Mouse (Mus musculus): Measurements from ENCODE around the gene Prss41.

Gene Prss41

DNA sequence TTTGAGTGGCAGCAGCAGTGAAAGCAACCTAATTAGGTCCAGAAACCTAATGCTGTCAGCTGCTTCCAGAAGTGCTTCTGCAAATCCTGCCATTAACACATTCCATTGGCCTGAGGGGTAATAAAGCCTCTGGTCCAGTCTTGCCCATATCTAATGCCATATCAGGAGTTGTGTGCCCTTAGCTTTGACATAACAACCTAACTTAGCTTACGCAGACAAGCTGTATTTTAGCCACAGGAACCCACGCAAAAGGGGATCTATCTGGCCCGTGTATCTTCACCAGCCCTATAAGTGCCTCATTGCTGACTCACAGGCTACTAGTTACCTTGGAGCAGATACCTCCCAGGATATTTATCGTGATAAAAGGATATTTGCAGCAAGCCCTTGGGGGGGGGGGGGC, 18.4 kb downstream of the Prss41 start:
- no peak for DNase-seq (ENCODE audit: low spot score)

DNA sequence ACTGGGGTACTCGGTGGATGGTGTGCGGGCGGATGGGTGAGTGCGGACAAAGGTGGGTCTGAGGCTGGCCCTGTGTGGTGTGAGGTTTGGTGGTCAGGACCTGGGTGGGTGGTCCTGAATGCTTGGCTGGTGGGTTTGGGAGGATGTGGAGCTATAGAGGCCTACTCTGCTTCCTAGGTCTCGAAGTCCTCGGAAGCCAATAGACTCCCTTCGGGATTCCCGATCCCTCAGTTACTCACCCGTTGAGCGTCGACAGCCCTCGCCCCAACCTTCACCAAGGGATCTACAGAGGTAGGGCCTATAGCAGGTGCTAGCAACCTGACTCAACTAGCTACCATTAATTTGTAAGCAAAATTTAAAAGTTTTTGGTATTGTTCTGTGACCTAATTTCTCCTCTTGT, 20.4 kb downstream of the Prss41 start:
- DNase-seq (ENCODE audit: low spot score), result no peak

DNA sequence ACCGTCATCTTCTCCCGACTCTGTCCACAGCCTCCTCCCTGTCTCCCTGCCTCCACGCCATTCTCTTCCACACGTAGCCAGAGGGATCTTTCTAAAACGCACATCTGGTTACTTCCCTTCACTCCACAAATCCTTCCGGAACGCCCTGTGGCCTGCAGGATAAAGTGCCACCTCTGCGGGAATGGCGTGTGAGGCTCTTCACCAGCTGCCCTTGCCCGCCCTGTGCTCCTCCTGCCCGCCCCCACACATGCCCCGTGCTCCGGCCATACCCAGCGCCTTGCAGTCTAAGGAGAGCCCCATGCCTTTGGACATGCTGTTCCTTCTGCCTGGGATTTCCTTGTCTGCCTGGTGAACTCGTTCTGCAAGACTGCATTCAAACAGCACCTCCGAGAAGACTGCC, 21.0 kb downstream of the Prss41 start:
- no peak for DNase-seq (ENCODE audit: low spot score)

DNA sequence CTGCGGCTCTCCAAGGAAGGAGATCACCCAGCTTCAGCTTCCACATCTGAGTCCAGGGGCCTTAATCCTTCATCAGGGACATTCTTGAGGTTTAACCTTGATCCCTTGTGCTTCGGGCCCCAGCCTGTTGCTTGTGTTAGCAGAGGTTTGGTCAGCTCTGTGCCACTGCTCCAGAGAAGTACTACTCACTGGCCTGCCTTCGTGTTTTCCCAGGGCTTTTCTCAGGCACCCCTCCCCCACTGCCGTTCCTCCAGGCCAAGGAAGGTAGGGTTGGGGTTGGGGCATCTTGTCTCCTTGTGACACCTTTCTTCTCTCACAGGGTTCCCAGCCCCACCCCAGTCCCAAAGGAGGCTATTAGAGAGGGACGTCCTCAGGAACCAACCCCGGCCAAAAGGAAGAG, 21.9 kb downstream of the Prss41 start:
- DNase-seq (ENCODE audit: low spot score), result no peak

DNA sequence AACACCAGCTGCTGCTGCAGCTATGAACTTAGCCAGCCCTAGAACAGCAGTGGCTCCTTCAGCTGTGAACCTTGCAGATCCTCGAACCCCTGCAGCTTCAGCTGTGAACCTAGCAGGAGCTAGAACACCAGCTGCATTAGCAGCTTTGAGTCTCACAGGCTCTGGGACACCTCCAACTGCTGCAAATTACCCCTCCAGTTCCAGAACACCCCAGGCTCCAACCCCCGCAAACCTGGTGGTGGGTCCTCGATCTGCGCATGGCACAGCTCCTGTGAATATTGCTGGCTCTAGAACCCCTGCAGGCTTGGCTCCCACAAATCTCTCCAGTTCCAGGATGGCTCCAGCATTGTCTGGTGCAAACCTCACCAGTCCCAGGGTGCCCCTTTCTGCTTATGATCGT, 23.2 kb downstream of the Prss41 start:
- DNase-seq (ENCODE audit: low spot score), result no peak

DNA sequence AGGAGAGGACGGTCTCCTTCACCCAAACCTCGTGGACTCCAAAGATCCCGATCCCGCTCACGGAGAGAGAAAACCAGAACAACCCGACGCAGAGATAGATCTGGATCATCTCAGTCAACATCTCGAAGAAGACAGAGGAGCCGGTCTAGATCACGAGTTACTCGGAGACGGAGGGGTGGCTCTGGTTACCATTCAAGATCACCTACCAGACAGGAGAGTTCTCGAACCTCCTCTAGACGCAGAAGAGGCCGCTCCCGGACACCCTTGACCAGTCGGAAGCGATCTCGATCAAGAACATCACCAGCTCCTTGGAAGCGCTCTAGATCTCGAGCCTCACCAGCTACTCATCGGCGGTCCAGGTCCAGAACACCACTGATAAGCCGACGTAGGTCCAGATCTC, 24.7 kb downstream of the Prss41 start:
- DNase-seq (ENCODE audit: low spot score), result no peak

DNA sequence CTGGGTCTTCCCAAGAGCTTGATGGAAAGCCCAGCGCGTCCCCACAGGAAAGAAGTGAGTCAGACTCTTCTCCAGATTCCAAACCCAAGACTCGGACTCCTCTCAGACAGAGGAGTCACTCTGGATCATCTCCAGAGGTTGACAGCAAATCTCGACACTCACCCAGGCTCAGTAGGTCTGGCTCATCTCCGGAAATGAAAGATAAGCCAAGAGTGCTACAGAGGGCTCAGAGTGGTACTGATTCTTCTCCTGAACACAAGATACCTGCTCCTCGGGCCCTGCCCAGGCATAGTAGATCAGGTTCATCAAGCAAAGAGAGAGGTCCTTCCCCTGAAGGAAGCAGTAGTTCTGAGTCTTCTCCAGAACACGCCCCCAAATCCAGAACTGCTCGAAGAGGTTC, 25.4 kb downstream of the Prss41 start:
- DNase-seq (ENCODE audit: low spot score), result no peak

DNA sequence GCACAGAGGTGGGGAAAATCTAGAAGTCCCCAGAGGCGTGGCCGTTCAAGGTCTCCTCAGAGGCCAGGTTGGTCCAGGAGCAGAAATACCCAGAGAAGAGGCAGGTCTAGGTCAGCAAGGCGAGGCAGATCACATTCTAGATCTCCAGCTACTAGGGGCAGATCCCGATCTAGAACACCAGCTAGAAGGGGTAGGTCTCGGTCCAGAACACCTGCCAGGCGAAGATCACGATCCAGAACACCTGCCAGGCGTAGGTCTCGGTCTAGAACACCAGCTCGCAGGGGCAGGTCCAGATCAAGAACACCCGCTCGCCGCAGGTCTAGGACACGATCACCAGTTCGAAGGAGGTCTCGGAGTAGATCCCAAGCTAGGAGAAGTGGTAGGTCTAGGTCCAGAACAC, 28.3 kb downstream of the Prss41 start:
- no peak for DNase-seq (ENCODE audit: low spot score)

DNA sequence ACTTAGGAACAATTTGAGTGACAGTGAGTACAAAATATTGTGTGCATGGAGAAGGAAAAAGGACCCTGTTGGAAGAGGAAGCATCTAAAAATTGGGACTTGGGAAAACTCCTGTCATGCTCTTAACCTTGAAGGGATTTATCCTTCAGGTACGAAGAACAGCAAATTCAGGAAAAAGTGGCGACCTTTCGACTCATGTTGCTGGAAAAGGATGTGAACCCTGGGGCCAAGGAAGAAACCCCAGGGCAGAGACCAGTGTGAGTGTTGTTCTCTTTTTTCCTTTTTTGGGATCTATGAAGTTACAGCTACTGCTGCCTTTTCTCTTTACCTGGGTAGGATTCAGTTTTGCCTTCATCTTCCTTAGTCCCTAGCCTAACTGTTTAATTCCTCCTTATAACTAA, 36.1 kb downstream of the Prss41 start:
- DNase-seq (ENCODE audit: low spot score), result no peak

DNA sequence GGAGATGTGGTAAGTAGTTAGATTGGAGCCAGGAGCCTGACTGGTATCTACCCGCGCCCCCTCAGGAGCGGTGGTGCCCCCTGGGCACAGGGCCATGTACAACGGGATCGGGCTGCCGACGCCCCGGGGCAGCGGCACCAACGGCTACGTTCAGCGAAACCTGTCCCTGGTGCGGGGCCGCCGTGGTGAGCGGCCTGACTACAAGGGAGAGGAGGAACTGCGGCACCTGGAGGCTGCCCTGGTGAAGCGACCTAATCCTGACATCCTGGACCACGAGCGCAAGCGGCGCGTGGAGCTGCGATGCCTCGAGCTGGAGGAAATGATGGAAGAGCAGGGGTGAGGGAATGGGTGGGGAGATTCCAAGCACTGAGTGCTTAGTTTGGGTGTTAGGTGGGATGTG, 37.1 kb downstream of the Prss41 start:
- peak; percentile 36 for DNase-seq (ENCODE audit: low spot score)

DNA sequence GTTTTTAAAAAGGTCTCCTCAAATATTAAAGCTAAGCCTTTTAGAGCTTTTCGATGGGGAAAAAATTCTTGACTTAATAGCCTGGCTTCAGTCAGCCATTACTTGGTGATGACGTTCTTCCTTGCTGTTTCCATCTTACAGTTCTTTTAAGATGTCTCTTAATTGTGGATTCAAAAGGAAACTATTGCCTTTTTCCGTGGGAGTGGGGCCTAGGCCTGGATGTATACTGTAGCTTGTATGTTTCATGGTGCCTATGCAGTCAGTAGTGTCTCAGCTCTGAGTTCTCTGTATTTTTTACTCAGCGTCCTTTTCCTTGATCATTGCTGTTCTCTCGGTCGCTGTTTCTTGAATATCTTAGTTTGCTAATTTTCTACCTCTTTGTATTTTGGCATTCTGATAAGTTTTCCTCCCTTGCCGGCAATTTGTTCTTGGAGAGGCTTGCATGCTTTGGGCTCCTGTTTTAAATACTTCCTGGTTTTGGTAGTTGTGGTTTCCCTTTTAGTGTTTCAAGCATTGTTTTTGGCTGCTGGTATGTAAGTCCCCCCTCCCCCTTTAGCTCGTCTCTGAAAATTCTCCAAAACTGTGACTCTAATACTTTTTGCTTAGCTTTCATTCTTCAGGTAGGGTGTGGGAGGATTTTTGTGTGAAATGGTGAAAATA, 39.4 kb downstream of the Prss41 start:
- no peak for DNase-seq (ENCODE audit: low spot score)

DNA sequence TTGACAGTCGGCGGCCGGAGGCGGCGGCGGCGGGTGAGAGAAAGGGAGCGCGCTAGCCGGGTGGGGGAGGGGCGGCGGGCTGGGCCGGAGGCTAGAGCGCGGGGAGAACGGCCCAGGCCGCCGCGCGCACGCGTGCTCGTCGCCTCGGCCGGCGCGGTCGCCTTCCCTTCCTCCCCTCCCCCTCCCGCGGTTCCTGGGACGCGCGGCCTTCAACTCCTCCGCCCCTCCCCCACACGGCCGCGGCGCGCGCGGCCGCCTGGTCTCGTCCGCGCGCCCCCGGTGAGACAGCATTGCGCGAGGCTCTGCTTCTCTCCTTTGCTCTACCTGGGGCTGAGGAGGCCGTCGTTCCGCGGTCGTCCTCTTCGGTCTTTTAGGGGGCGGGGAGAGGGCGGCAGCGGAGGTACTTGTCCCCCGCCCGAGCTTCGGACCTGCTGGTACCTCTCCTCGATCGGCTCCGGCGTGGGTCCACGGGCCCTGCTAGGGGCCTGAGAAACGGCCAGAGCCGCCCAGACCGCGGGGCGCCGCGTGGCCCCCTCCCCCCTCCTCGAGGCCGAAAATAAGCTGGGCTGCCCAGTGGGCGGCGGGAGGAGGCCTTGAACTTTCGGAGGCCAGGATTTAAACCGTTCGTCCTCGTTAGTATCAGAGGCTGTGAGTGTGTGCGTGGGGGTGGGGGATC, 40.5 kb downstream of the Prss41 start:
- peak; percentile 74 for DNase-seq (ENCODE audit: low spot score)

DNA sequence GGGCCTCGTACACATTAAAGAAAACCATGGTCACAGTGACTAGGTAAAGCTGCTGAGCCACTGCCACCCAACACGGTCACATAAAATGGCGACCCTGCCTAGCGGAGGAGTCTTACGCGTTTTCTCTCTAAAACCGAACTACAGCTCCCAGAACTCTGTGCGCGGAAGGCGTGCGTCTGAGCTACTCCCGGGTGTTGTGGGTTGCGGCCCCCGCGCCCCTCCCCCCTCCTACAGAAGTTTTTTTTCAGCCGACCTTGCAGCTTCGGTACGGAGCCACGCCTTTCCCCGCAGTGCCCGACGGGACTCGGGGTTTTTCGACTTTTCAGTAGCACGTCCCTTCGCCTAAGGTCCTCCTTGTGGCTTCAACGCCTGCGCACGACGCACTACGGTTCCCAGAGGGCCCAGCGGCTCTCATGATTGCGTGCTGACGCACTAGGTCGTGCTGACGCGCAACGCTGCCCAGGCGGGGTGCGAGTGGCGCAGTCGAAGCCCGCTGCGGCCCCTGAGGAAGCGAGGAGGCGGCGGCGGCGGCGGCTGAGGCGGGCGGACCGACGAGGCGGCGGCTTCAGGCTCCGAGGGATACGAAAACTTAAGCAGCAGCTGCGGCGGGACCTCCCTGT, 41.1 kb downstream of the Prss41 start:
- peak; percentile 99 for DNase-seq (ENCODE audit: low spot score)

DNA sequence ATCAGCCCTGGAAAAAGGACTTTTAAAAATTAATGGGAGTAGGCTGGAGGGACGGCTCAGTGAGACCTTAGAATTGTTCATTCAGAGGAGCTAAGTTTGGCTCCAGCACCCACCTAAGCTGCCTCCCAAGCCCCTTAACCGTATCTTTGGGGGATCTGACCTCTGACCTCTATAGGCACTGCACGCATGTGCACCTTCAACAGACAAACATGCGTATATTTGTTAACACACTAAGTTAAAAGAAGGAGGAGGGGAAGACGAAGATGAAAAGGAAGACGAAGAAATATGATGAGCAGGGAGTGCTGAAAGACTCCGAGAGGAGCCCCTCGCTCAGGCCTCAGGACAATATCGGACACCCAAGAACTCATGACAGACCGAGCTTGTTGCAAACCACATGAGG, 42.3 kb downstream of the Prss41 start:
- no peak for DNase-seq (ENCODE audit: low spot score)

DNA sequence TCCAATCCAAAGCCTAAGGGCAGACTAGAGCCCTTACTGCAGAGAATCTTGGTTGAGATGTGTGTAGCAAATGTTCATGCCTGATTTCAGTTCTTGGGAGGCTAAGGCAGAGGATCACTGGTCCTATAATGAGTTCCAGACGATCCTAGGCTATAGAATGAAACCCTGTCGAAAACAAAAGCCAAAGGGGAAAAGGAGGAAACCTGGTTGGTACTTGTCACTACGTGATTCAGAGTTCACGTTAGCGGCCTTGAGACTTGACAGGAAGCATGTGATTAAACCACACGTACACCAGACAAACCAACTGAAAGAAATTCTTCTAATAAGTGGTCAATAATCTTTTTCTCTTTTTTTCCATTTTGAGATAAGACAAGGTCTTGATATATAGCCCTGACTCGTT, 46.7 kb downstream of the Prss41 start:
- no peak for DNase-seq (ENCODE audit: low spot score)

DNA sequence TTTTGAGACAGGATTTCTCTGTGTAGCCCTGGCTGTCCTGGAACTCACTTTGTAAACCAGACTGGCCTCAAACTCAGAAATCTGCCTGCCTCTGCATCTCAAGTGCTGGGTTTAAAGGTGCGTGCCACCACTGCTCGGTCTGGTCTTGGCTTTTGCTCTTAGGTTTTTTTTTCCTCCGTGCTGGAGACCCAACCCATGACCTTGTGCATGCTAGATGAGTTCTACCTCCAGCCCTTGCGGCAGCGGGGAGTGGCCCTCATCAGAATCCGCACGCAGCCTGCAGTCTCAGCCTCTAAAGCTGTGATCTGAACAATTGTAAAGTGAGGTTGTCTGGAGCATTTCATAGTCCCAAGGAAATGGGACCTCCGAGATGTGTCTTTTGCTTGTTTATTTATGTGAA, 48.6 kb downstream of the Prss41 start:
- DNase-seq (ENCODE audit: low spot score), result no peak

DNA sequence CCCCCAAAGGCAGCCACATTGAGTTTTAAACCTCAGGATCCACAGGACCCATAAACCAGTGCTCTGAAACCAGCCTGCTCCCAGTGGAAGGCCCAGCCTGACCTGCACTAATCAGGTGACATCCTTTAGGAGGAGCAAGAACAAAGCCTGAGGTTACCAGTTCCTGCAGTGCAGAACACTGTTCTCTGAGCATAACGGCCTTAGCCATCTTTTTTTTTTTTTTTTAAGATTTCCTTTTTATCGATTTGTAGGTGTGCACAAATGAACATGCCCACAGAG, 53.0 kb downstream of the Prss41 start:
- no peak for DNase-seq (ENCODE audit: low spot score)

DNA sequence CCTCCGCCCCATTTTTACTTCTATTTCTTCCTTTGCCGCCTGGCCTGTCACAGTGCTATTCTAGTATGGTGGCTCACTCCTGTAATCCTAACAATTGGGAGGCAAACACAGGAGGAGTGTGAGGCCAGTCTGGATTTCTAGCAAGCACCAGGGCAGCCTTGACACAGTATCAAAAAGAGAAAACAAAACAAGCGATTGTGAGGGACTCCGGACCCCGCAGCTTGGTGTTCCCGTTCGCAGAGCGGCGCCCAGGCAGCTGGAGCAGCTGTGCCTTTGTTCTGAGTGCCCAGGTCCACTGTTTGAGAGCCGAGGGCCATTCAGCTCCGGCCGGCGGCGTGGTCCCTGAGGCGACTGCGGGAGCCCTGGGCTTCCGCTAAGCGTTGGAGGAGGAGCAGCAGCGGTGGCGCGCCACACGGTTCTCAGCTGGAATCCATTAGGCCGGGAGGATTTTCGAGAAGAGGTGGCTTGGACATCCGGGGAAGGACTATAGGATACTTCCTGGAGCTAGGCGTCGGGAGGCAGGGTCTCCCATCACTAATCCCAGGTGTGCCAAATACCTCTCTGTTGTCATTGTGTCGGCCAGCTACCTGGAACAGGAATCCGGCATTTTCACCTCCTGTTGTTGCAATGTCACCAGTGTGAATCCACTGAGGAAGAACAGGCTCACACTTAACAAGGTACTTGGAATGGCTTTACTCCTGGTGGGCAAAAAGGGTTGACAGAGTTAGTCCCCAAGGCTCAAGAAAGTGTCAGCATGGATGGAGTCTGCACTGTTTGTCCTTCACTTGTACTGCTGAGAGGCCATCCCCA, 53.5 kb downstream of the Prss41 start, which contains the start of gene Srrm2:
TSS of gene Srrm2 (plus strand) at position 264 of the 810 bp plus-strand sequence.
- DNase-seq (ENCODE audit: low spot score), result peak; percentile 40

DNA sequence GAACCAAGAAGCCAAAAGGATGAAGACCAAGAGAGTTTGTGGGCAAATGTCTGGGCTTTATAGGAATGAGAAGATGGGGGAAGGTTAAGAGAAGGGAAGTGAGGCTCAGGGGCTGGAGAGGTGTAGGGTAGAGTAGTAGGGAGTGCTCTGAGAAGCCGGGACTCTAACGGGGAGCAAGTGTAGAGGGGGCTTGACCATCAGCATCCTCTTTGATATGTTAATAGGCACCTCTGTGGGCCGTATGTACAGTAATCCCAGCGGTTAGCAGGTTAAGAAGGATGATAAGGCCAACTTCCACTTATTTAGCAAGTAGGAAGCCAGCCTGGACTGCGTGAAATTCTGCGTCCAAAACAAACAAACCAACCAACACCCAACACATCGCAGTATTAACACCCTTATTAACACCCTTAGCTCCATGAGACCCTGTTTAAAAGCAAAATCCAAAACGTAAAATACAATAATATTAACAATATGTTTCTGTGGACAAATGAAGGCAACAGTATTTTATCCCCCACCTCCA, 54.2 kb downstream of the Prss41 start:
- DNase-seq (ENCODE audit: low spot score), result no peak

DNA sequence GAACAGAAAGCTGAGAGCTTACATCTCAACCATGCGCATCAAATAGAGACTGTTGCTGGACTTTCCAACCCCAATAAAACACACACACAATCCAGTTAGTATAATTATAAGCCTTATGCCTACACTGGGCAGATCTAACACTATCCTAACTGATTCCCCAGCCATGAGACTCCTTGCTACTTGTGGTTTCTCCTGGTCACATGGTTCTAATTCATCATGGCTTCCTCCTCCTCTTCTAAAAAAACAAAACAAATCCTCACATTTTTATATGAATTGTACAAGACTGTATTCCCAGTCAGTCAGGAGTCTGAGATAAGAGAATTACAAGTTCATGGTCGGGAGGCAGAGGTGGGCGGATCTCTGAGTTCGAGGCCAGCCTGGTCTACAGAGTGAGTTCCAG, 55.0 kb downstream of the Prss41 start:
- no peak for DNase-seq (ENCODE audit: low spot score)

Data from lung, postnatal 25 days (tissue).